Mouse (Mus musculus) spleen, adult 12 weeks (tissue): ENCODE results near the gene Mettl1.

ENCODE experiments used
- DNase-seq: peaks from one replicate; pipeline ENCODE4 v3.0.0; 2022; ENCODE audit warnings: low spot score

Gene Mettl1

GRCm38 (mm10) chr10:127041274-127041766 lies at the start of gene Mettl1, which contains the start of gene Eef1akmt3:
Gene Mettl1, plus strand, starts transcription at chr10:127041414.
Gene Eef1akmt3, minus strand, starts transcription at chr10:127041513.
- no peak for DNase-seq

DNA sequence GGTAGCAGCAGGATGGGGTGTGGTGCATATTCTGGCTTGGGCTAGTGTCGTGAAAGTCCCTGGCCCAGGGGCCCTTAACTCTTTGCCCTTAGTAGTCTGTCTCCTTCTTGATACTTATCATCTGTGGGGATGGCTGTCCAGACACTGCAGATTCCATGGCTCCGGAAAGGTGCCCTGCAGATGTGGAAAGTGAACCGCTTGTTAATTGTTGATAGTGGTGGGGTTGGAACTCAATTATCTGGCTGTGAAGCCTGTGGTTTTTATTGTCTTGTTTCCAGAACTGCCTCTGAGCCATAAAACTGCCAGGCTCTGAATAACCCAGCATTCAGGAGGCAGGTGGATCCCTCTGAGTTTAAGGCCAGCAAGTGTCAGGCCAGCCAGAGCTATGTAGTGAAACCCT lies 49.5 kb upstream of the Mettl1 start:
- no peak for DNase-seq

GRCm38 (mm10) chr10:126993621-126994020 lies 47.6 kb upstream of the Mettl1 start:
- no peak for DNase-seq

DNA sequence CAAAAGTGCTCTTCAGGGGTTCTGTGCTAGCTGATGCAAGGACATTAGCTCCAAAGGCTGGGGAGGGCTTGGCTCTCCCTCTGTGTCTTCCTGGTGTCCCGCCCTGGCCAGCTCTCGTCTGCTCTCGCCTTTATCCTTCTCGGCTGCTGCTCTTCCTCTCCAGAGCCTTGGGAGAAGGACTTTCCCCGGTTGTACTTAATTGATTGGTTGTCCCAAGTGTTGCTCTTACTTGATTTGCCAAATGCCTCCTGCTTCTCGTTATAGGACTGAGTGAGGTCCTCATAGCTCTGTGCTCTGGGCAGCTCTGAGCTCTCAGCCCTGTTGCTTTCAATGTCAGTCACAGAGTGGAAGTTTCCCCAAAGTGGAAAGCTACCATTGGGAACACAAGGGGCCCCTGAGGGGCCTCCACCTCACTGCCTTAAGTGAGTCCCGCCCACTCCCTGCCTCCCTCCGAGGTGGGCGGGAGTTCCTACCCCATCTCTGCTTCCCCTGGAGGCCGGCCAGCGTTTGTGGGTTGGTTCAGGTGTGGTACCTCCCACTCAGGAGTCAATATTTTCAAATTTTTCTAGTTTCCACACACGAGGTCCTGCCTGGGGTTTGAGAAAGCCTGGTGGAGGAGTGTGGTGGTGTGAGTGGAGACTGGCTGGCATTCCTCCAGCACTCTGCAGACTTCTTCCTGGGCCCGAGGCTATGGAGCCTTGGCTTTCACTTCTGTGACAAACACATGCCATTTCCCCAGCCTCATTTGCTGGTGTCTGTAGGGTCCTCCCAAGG lies 43.7 kb upstream of the Mettl1 start:
- no peak for DNase-seq

- no peak for DNase-seq
Measured at GRCm38 (mm10) chr10:127000529-127000928, 40.7 kb upstream of the Mettl1 start, which contains the start of gene Avil. Gene Avil, plus strand, starts transcription at chr10:127000709.

DNA sequence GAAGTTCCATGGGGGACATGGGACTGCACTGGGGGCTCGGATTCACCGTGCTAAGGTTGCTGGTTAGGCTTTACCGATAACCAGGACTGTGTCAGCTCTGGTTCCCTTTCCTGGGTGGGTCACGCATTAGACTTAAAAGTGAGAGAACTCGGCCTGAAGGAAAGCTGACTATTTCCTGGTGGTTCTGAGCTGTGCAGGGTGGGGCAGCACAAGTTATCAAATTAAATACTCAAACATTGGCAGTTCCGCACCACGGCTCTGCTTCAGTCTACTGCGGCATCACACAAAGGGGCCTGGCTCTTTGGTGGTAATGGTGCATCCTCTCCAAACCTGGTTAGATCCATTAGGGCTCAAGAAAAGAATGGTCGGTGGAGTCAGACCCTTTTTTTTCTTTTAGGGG lies 39.9 kb upstream of the Mettl1 start:
- no peak for DNase-seq

DNA sequence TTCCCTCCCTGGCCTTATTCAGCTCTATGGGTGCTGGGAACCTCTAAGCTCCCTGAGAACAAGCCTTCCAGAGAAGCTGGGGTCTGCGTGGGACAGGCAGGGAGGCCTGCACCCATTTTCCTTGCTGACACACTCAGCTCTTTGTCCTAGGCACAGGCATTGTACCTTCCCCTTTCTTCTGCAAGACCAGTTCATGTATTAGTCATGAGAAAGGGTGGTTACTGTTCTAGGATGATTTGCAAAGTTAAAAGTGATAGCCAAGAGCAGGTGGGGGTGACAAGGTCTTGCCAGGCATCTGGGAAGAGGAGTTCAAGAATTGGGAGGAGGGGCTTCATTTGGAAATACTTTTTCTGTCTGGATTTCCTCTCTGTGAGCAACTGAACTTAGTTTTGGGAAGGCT lies 39.2 kb upstream of the Mettl1 start:
- no peak for DNase-seq

GRCm38 (mm10) chr10:127002765-127003164 lies 38.4 kb upstream of the Mettl1 start:
- DNase-seq, result no peak

GRCm38 (mm10) chr10:127003334-127003733 lies 37.9 kb upstream of the Mettl1 start:
- no peak for DNase-seq

DNA sequence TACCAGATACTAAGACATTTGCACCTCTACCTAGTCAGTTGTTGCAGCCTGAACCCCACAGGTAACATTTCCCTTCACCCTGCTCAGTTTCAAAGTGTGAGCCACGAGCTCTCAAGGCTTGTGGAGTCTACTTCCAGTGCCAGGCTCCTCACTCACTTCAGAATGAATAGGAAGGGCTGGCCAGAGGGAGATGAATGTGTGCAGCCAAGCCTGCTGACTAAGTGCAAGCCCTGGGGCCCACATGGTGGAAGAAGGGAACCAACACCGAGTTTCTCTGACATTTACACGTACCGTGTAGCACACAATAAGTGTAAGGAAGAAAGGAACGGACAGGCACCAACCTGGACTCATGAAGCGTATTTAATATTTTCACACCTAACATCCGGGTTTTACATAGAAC lies 37.4 kb upstream of the Mettl1 start:
- DNase-seq, result no peak

- no peak for DNase-seq
Measured at GRCm38 (mm10) chr10:127016488-127016887, 24.7 kb upstream of the Mettl1 start.

GRCm38 (mm10) chr10:127017071-127017470 lies 24.1 kb upstream of the Mettl1 start:
- no peak for DNase-seq

- no peak for DNase-seq
Measured at GRCm38 (mm10) chr10:127018422-127018821, 22.8 kb upstream of the Mettl1 start.

DNA sequence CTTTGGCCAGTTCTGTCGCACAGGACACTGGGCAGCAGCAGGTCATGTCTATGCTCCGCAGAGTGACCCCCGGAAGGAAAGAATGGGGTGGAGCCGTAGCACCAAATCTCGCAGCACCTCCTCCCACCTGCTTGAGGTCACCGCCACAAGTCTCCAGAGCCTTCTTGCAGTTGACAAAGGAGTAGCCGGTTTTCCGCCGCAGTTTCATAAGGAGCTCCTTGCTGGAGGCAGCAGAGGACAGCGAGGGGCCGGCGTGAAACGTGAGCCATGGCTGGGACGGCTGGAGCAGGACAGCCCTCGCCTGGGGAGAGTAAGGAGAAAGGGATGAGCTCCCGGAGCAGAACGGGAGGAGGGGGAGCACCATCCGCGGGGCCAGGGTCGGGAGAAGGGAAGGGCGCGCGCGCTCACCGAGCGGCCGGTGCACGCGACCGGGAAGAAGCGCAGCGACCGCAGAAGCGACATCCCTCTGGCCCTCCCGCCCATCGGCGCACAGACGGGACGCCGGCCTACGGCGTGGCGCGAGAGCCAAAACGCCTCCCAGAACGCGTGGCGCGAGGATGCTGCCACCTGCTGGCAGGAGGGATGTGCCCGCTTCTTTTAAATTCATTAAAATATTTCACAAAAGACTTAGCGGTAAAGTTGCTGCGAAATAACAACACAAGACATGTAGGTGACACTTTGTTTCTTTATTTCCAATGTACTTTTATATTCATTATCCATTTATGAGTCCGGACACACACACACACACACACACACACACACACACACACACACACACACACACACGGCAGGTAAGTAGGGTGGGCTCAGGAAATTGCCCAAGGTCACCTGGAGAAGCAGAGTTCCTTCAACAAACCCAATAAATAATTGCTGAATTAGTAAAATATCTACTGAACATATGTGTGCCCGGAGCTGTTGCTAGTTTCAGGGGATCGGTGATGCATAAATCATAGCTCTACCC lies 10.6 kb upstream of the Mettl1 start, which contains the start of gene Tsfm:
Gene Tsfm, minus strand, starts transcription at position 505 of the 961 bp plus-strand sequence.
- DNase-seq, result peak; percentile 84

- no peak for DNase-seq
Measured at GRCm38 (mm10) chr10:127033301-127033741, 7.9 kb upstream of the Mettl1 start.

- no peak for DNase-seq
Measured at GRCm38 (mm10) chr10:127036273-127036672, 4.9 kb upstream of the Mettl1 start.

- DNase-seq, result no peak
Measured at GRCm38 (mm10) chr10:127037641-127038040, 3.6 kb upstream of the Mettl1 start.

GRCm38 (mm10) chr10:127040569-127041214 lies 522 bp upstream of the Mettl1 start:
- no peak for DNase-seq

DNA sequence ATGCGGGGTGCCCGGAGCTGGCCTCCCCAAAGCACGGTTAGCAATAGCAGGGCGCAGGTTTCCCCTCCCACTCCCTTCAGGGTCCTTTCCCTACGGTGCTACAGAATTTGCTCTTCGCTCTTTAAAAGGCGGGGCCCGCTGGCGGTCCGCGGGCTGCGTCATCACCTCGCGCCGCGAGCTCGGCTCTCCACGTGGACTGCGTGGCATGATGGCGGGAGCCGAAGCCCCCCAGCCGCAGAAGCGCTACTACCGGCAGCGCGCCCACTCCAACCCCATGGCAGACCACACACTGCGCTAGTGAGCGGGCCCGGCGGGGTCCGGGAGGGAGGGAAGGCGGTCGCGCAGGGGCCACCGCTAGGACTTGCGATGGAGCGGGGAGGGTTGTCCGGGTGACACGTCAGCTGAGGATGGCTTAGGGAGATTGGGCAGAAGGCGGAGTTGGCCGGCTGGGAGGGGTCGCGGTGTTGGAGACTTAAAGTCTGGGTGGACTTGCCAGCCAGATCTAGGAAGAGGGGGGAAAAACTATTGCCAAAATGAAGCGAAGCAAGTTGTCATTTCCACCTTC lies 642 bp downstream of the Mettl1 start:
- peak; percentile 77 for DNase-seq

- no peak for DNase-seq
Measured at GRCm38 (mm10) chr10:127042468-127043115, 1.4 kb downstream of the Mettl1 start.

DNA sequence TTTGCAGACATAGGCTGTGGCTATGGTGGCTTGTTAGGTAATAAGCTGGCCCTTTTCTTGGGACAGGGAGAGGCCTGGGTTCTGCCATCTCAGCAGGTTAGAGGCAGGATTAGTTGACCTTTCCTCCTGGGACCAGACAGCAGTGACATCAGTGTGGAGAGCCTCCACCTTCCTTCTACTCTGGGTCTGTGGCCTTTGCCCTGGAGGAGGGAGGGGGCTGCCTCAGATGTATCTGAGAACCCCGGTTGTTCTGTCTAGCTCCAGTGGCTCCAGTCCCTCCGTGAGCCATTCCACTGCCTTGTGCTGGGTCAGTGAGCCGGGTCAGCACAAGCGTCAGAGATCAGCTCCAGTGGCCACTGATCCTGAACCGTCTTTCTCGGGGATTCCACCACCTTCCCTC lies 2.0 kb downstream of the Mettl1 start:
- DNase-seq, result no peak
